Mouse (Mus musculus): Measurements from ENCODE around the gene Gm2a. TPM values are rescaled to one million over a fixed set of nuclear protein-coding genes. Genes with fewer than 3 reads are reported as not detected.

The Gm2a gene
- total RNA-seq, 2 experiments from 2014 or later: 53.7 to 58.5 TPM

Other genes with a start within 250 kb of the Gm2a start
- 10 to 100 TPM; 28.7 to 29.0 TPM for gene Lyrm7, start 237.2 kb upstream of the Gm2a start, total RNA-seq (2021)
- 100 to 1,000 TPM; 293 to 310 TPM for gene Hint1, start 231.7 kb upstream of the Gm2a start, total RNA-seq (2021)
- gene Gpx3, start 195.7 kb upstream of the Gm2a start, total RNA-seq (2021): 1 to 10 TPM; 4.3 to 5.8 TPM
- gene Tnip1, start 135.2 kb upstream of the Gm2a start, total RNA-seq (2021): 10 to 100 TPM; 34.3 to 34.4 TPM
- gene Anxa6, start 64.7 kb upstream of the Gm2a start, total RNA-seq (2021): 10 to 100 TPM; 90.3 to 93.8 TPM
- not detected for gene Ccdc69, start 20.0 kb upstream of the Gm2a start, total RNA-seq (2021)
- not detected for gene Slc36a3, start 53.6 kb downstream of the Gm2a start, total RNA-seq (2021)
- under 1 TPM; 0.26 to 0.67 TPM for gene Slc36a2, start 87.0 kb downstream of the Gm2a start, total RNA-seq (2021)
- gene Slc36a1, start 106.2 kb downstream of the Gm2a start, total RNA-seq (2021): 10 to 100 TPM; 60.4 to 63.9 TPM
- gene Fat2, start 238.4 kb downstream of the Gm2a start, total RNA-seq (2021): under 1 TPM; 0.43 to 0.74 TPM